Mouse (Mus musculus): ENCODE data around the gene Ssbp3. TPM values are rescaled to one million over a fixed set of nuclear protein-coding genes. Genes with fewer than 3 reads are reported as not detected.

Ssbp3 gene
- polyA plus RNA-seq, 1 experiment from 2014 or later, result 22.8 TPM

DNA sequence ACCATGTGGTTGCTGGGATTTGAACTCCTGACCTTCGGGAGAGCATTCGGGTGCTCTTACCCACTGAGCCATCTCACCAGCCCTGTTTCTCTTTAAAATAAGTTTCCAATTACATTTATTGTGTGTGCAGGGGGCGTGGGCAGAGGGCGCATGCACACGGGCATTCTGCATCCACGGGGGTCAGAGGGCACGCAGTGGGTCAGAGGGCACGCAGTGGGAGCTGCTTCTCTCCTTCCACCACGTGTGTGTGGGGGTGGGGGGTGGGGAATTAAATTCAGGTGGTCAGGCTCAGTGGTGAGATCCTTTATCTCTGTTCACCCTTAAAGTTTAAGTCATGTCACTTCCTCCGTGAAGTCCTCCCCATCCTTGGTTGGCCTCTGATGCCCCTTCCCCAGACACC is 187.9 kb downstream of the Ssbp3 start:
- Histone ChIP-seq H3K36me3 (replicated peaks; ENCODE audit: insufficient read depth, low read length) (no peaks in the 10 kb centered on the region), H3K9me3 (ENCODE audit: low read length) (no peaks in the 10 kb centered on the region), H3K27ac (ENCODE audit: low read depth) (no peak overlapping the region), H3K4me3 (ENCODE audit: low read depth, low read length) (no peak overlapping the region), H3K4me1 (ENCODE audit: insufficient read depth) (0 out of 2 replicates have a peak, but pooled peaks cover 2% of the 10 kb centered on the region), H3K9ac (replicated peaks) (no peak overlapping the region), H3K27me3 (ENCODE audit: insufficient read depth, low read length) (no peaks in the 10 kb centered on the region), H3K4me2 (ENCODE audit: low read depth, low read length) (no peak overlapping the region)
- WGBS (ENCODE audit: insufficient replicate concordance), result 77% methylated on average over 10 of the region's 10 CpGs
- TF ChIP-seq CTCF (IDR thresholded peaks at IDR 0.05; ENCODE audit: low read depth) (no peak), EP300 (IDR thresholded peaks at IDR 0.05; ENCODE audit: low read depth) (no peak)
- DNase-seq, result no peak
- no peak for ATAC-seq

GRCm38 (mm10) chr4:107098791-107099525 is 188.5 kb downstream of the Ssbp3 start:
- DNase-seq, result no peak
- TF ChIP-seq CTCF (IDR thresholded peaks at IDR 0.05; ENCODE audit: low read depth) (no peak), EP300 (IDR thresholded peaks at IDR 0.05; ENCODE audit: low read depth) (no peak)
- ATAC-seq, result no peak
- no peaks in the 10 kb centered on the region for H3K36me3 ChIP-seq (replicated peaks; ENCODE audit: insufficient read depth, low read length)
- H3K9ac ChIP-seq (replicated peaks), result no peak overlapping the region
- H3K4me3 ChIP-seq (ENCODE audit: low read depth, low read length), result no peak overlapping the region
- 67% methylated on average over 17 of the region's 17 CpGs for WGBS (ENCODE audit: insufficient replicate concordance)
- no peaks in the 10 kb centered on the region for H3K9me3 ChIP-seq (ENCODE audit: low read length)
- no peak overlapping the region for H3K4me2 ChIP-seq (ENCODE audit: low read depth, low read length)
- H3K27me3 ChIP-seq (ENCODE audit: insufficient read depth, low read length), result no peaks in the 10 kb centered on the region
- 0 out of 2 replicates have a peak, but pooled peaks cover 2% of the 10 kb centered on the region for H3K4me1 ChIP-seq (ENCODE audit: insufficient read depth)
- no peak overlapping the region for H3K27ac ChIP-seq (ENCODE audit: low read depth)

Other genes starting within 250 kb of the Ssbp3 start
- gene Ttc4, start 231.8 kb upstream of the Ssbp3 start, polyA plus RNA-seq (2015; fragmentation: Nextera tagmentation; extraction: Ambion mirVana), result 18.3 and 19.5 TPM in 2 replicates
- gene Mroh7, start 179.8 kb upstream of the Ssbp3 start, polyA plus RNA-seq (2015; fragmentation: Nextera tagmentation; extraction: Ambion mirVana), result 0.07 and 0.08 TPM in 2 replicates
- 0.07 TPM in 1 of 2 replicates, not detected in the other for gene Fam151a, start 176.8 kb upstream of the Ssbp3 start, polyA plus RNA-seq (2015; fragmentation: Nextera tagmentation; extraction: Ambion mirVana)
- 0.72 and 2.1 TPM in 2 replicates for gene Acot11, start 105.7 kb upstream of the Ssbp3 start, polyA plus RNA-seq (2015; fragmentation: Nextera tagmentation; extraction: Ambion mirVana)
- 36.2 and 38.6 TPM in 2 replicates for gene Mrpl37, start 156.2 kb downstream of the Ssbp3 start, polyA plus RNA-seq (2015; fragmentation: Nextera tagmentation; extraction: Ambion mirVana)
- gene Cyb5rl, start 156.3 kb downstream of the Ssbp3 start, polyA plus RNA-seq (2015; fragmentation: Nextera tagmentation; extraction: Ambion mirVana), result 2.8 and 3.1 TPM in 2 replicates
- not detected in 2 replicates for gene Cdcp2, start 186.2 kb downstream of the Ssbp3 start, polyA plus RNA-seq (2015; fragmentation: Nextera tagmentation; extraction: Ambion mirVana)